Mouse (Mus musculus): Measurements from ENCODE around the gene Ndufa8.

Gene Ndufa8

GRCm38 (mm10) chr2:36048164-36048563, 1.0 kb downstream of the Ndufa8 start:
- DNase-seq (ENCODE audit: low spot score in 2 of 2), result no peak

GRCm38 (mm10) chr2:36040872-36041271, 8.3 kb downstream of the Ndufa8 start:
- DNase-seq (ENCODE audit: low spot score in 2 of 2), result no peak

- no peak for DNase-seq (ENCODE audit: low spot score in 2 of 2)
Measured at GRCm38 (mm10) chr2:36039297-36039985, 9.8 kb downstream of the Ndufa8 start.

GRCm38 (mm10) chr2:36035413-36036081, 13.7 kb downstream of the Ndufa8 start:
- DNase-seq (ENCODE audit: low spot score in 2 of 2), result peak; percentile 36 to 60

GRCm38 (mm10) chr2:36034898-36035297, 14.3 kb downstream of the Ndufa8 start:
- DNase-seq (ENCODE audit: low spot score in 2 of 2), result no peak

GRCm38 (mm10) chr2:36033966-36034365, 15.2 kb downstream of the Ndufa8 start:
- peak in 1 of 2 experiments; percentile 55 for DNase-seq (ENCODE audit: low spot score in 2 of 2)

- no peak for DNase-seq (ENCODE audit: low spot score in 2 of 2)
Measured at GRCm38 (mm10) chr2:36032884-36033283, 16.3 kb downstream of the Ndufa8 start.

- DNase-seq (ENCODE audit: low spot score in 2 of 2), result peak; percentile 65 to 85
Measured at GRCm38 (mm10) chr2:36023291-36023690, 25.9 kb downstream of the Ndufa8 start.

GRCm38 (mm10) chr2:36021385-36022159, 27.6 kb downstream of the Ndufa8 start:
- peak in 1 of 2 experiments; percentile 44 for DNase-seq (ENCODE audit: low spot score in 2 of 2)

- DNase-seq (ENCODE audit: low spot score in 2 of 2), result peak; percentile 43 to 68
Measured at GRCm38 (mm10) chr2:36013010-36013409, 36.2 kb downstream of the Ndufa8 start.

- no peak for DNase-seq (ENCODE audit: low spot score in 2 of 2)
Measured at GRCm38 (mm10) chr2:36011331-36011825, 37.8 kb downstream of the Ndufa8 start.

GRCm38 (mm10) chr2:36010579-36010978, 38.6 kb downstream of the Ndufa8 start:
- no peak for DNase-seq (ENCODE audit: low spot score in 2 of 2)

GRCm38 (mm10) chr2:36009386-36009785, 39.8 kb downstream of the Ndufa8 start:
- peak in 1 of 2 experiments; percentile 29 for DNase-seq (ENCODE audit: low spot score in 2 of 2)

- peak in 1 of 2 experiments; percentile 43 for DNase-seq (ENCODE audit: low spot score in 2 of 2)
Measured at GRCm38 (mm10) chr2:36008071-36008470, 41.1 kb downstream of the Ndufa8 start.

GRCm38 (mm10) chr2:36002188-36002587, 47.0 kb downstream of the Ndufa8 start:
- DNase-seq (ENCODE audit: low spot score in 2 of 2), result no peak

GRCm38 (mm10) chr2:36000390-36000789, 48.8 kb downstream of the Ndufa8 start:
- DNase-seq (ENCODE audit: low spot score in 2 of 2), result no peak

GRCm38 (mm10) chr2:35999212-35999611, 50.0 kb downstream of the Ndufa8 start:
- no peak for DNase-seq (ENCODE audit: low spot score in 2 of 2)

GRCm38 (mm10) chr2:35998416-35998815, 50.8 kb downstream of the Ndufa8 start:
- no peak for DNase-seq (ENCODE audit: low spot score in 2 of 2)

- no peak for DNase-seq (ENCODE audit: low spot score in 2 of 2)
Measured at GRCm38 (mm10) chr2:35996753-35997152, 52.5 kb downstream of the Ndufa8 start.

GRCm38 (mm10) chr2:35994303-35994702, 54.9 kb downstream of the Ndufa8 start:
- DNase-seq (ENCODE audit: low spot score in 2 of 2), result peak; percentile 57 to 61

- no peak for DNase-seq (ENCODE audit: low spot score in 2 of 2)
Measured at GRCm38 (mm10) chr2:35993481-35993880, 55.7 kb downstream of the Ndufa8 start.

- no peak for DNase-seq (ENCODE audit: low spot score in 2 of 2)
Measured at GRCm38 (mm10) chr2:35992259-35992658, 56.9 kb downstream of the Ndufa8 start.
